Mouse (Mus musculus) neural tube, embryonic 10.5 days (tissue): ENCODE measurements around the gene Lamb2.

Source experiments
- DNase-seq: peaks from one replicate; pipeline ENCODE4 v3.0.0-alpha.2; 2017; ENCODE audit warnings: low spot score; ENCODE audit errors: extremely low spot score

Gene Lamb2

GRCm38 (mm10) chr9:108461181-108461631 lies 18.3 kb upstream of the Lamb2 start, which contains the start of gene Klhdc8b:
Gene Klhdc8b, minus strand, starts transcription at chr9:108461581.
- peak; percentile 21 for DNase-seq

GRCm38 (mm10) chr9:108461675-108462074 lies 17.9 kb upstream of the Lamb2 start:
- no peak for DNase-seq

DNA sequence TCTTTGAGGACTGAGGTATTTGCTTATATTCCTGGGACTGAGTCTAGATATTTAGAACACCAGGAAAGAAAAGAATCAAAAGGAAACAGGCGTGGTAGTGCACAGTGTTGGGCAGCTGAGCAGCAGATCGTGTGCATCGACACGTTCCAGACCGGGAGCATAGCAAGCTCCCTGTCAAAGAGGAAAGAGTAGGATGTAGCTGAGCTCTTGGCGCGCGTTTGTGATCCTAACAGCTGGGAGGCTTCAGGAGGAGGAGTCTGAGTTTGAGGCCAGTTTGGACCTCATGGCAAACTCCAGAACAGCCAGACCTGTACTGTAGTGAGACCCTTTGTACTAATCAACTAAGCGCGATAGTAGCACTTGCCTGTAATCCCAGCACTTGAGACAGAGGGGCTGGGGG lies 17.3 kb upstream of the Lamb2 start:
- DNase-seq, result no peak

DNA sequence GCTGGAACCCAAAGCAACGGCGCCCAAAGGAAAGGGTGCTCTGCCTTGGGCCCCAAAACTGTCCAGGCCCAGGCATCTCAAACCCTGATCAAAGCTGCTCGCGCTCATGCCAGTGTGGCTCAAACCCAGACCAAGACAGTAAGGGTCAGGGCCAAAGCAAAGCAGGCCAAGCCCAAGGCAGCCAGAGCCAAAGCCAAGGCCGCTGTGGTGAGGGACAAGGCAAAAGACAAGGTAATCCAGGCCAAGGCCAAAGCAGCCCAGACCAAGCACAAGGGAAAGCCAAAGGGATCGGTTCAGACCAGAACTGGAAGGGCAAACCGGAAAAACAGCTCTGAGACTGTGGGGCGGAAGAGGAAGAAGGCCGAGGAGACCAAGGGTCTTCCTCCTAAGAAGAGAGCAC lies 15.8 kb upstream of the Lamb2 start:
- DNase-seq, result no peak

- DNase-seq, result no peak
Measured at GRCm38 (mm10) chr9:108466219-108466618, 13.3 kb upstream of the Lamb2 start.

DNA sequence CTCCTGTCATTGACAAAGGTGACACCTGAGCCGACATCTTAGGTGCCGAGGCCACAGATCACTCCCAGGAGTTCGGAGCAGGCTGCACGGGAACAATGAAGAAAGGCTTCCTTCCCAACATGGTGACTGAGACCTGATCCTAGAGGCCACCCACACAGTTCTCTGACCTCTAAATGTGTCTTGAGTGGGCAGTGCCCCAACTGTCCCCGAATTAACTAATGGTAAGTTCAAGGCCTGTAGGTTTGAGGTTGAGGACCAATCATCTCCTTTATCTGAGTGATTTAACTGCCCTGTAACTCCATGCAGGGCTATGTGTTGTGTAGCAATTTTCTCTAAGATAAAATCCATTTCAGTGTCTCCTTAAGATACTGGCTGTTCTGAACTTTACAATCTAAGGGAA lies 10.1 kb upstream of the Lamb2 start:
- DNase-seq, result no peak

DNA sequence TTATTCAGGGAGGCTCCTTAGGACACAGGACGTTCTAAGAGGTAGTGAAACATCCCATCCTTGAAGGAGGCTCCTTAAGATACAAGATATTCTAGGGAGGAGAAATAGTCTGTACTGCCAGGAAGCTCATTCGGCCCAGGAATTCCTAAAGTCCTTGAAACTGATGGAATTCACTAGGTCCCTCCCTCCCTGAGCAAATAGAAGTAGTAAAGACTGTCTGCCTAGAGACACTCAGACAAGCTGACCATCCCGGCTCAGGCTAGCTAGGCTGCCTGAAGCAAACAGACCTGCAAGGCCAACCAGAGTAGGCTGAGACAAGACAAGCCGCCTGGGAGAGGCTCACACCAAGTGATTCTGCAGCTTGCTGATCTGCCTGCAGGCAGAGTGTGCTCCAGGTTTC lies 9.7 kb upstream of the Lamb2 start:
- DNase-seq, result no peak

DNA sequence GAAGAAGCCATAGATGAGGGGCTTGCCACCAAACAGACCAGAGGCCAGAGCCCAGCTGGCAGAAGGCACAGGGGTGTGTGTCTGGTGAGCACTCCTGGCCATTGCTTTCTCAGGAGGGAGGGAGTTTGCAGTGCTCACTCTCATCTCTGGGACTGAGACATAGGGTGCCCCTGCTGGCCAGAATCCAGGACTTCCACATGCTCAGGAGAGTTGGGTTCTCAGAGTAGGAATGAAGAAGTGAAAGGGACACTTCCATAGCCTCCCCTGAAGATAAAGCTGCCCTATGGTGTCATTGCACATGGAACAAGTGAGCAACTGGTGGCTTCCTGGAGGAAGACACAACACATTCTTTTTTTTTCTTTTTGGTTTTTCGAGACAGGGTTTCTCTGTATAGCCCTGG lies 5.0 kb upstream of the Lamb2 start:
- no peak for DNase-seq

GRCm38 (mm10) chr9:108478638-108479156 lies 839 bp upstream of the Lamb2 start:
- peak; percentile 88 for DNase-seq

DNA sequence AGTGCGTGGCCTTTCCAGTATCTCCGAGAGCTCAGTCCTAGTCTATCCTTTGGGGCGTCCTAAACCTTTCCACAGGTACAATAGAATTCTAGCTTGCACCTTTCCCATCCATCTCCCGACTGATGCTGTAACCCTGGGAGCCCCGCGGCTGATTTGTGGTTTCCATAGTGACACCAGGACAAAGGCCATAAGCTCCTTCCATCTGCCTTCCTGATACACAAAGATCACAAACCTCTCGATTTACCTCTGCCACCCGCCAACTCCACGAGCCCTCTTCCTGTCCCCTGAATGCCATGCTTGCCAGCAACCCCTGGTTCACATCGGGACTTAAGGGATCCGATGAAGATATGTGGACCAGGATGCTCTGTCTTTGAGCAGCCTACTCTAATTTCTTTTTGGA lies 295 bp upstream of the Lamb2 start:
- peak; percentile 63 for DNase-seq

GRCm38 (mm10) chr9:108480813-108481519 lies 1.4 kb downstream of the Lamb2 start:
- no peak for DNase-seq

DNA sequence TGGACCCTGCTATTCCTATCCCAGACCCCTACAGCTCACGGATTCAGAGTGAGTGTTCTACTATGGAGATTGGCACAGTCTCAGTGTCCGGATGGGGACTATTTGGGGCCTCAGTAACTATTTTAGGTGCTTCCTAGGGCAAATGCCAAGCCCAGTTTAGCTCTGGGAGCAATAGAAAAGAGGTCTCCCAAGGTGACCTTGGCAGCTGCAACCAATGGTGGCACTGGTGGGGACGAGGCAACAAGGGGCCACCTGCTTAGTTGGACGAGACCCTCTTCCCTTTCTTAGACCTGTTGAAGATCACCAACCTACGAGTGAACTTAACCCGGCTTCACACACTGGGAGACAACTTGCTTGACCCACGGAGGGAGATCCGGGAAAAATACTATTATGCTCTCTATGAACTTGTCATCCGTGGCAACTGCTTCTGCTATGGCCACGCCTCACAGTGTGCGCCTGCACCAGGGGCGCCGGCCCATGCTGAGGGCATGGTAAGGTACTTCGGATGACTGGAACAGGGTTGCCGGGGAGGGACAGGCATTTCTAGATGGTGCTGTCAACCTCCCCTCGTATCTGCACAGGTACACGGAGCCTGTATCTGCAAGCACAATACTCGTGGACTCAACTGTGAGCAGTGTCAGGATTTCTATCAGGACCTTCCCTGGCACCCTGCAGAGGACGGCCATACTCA lies 2.1 kb downstream of the Lamb2 start:
- no peak for DNase-seq

GRCm38 (mm10) chr9:108483051-108483790 lies 3.7 kb downstream of the Lamb2 start:
- no peak for DNase-seq

DNA sequence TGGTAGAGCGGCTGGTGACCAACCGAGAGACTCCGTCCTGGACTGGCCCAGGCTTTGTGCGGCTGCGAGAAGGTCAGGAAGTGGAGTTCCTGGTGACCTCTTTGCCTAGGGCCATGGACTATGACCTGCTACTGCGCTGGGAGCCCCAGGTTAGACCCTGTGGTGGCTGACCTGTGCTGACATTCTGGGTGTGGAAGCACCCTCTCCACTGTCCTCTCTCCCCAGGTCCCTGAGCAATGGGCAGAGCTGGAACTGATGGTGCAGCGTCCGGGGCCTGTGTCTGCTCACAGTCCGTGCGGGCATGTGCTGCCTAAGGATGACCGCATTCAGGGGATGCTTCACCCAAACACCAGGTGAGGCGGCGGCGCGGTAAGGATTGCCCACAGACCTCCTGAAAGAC lies 4.5 kb downstream of the Lamb2 start:
- no peak for DNase-seq

DNA sequence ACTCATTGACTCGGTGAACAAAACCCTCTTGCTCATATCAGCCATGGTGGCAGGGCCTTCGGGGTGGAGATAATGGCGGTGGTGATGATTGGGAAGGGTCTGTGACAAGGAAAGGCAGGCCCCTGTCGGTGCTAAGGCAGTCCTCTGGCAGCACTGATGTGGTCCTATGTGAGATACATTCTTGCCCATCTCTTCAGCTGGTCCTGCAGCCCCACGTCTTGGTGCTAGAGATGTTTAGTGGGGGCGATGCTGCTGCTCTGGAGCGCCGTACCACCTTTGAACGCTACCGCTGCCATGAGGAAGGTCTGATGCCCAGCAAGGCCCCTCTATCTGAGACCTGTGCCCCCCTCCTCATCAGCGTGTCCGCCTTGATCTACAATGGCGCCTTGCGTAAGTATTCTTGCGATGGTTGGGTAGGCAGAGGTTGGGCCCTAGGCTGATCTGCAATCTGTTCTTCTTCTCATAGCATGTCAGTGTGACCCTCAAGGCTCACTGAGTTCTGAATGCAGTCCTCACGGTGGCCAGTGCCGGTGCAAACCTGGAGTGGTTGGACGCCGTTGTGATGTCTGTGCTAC lies 5.9 kb downstream of the Lamb2 start:
- no peak for DNase-seq

- no peak for DNase-seq
Measured at GRCm38 (mm10) chr9:108486973-108487530, 7.5 kb downstream of the Lamb2 start.

DNA sequence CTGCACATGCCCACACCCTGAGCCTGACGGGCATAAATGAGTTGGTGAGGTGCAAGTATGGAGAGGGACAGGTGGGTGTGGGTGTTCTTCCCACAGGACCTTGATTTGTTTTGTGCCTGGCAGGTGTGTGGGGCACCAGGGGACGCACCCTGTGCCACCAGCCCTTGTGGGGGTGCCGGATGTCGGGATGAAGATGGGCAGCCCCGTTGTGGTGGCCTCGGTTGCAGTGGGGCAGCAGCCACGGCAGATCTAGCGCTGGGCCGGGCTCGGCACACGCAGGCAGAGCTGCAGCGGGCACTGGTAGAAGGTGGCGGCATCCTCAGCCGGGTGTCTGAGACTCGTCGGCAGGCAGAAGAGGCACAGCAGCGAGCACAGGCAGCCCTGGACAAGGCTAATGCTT lies 8.9 kb downstream of the Lamb2 start:
- no peak for DNase-seq

- DNase-seq, result no peak
Measured at GRCm38 (mm10) chr9:108489215-108489614, 9.7 kb downstream of the Lamb2 start.

- DNase-seq, result no peak
Measured at GRCm38 (mm10) chr9:108489702-108490558, 10.4 kb downstream of the Lamb2 start.

- peak; percentile 95 for DNase-seq
Measured at GRCm38 (mm10) chr9:108490559-108491285, 11.2 kb downstream of the Lamb2 start, which contains the start of gene Usp19. Gene Usp19, plus strand, starts transcription at chr9:108490602.
